Mouse (Mus musculus) left cerebral cortex, postnatal 36 days (tissue): ENCODE measurements around the gene Prima1. TPM values are rescaled to one million over a fixed set of nuclear protein-coding genes. Genes with fewer than 3 reads are reported as not detected.

ENCODE experiments used
- DNase-seq, 2 experiments: peaks; one replicate each; pipeline ENCODE4 v3.0.0; 2021 to 2022; ENCODE audit warnings: low spot score in 2 of 2, mixed read lengths in 1 of 2
- intact Hi-C: fragments of 180-260 bp; cut with DNase I; formaldehyde crosslinking; loops from one replicate; pipeline ENCODE4 v1.15.1; 2025
- total RNA-seq, 2 experiments: library from RNA; stranded (reverse); gene quantifications; 2 replicates each; pipeline ENCODE4 v1.2.3; 2021

Gene Prima1
- total RNA-seq, 2 experiments from 2014 or later: 6.6 to 6.9 TPM

DNA sequence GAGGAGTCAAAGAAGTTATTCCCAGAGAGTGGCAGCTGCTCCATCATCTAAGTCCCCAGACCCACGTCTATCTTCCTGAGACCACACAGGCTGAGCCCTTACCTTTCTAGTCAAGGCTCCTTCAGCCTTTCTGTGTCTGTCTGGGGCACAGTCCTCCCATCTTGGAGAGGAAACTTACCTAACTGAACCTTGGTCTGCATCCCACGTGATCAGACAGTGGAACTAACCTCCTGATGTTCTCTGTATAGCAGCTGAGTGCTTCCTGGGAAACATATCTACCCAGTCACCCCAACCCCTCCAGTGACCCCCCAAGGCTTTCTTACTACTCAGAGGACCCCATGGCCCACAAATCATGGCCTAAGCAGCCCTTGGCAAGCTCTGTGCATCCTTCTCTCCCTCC is 6.1 kb downstream of the Prima1 start:
- no peak for DNase-seq
- intact Hi-C loops: no loop called here

DNA sequence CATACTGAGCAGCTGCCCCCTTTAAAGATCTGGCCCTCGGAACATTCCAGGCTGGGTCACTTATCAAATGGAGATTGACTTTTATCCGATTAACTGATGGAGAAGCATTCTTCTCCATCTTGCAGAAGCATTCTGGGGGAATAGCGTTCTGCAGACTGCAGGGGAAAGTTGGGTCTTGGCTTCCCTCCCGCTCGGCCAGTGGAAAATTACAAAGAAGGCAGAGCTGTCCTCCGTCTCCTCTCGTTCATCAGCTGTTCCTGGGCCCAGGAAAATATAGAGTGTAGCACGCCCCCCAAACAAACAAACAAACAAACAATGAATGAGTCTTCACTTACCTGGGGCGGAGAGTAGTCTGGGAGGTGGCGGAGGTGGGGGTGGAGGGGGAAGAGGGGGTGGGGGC is 6.7 kb downstream of the Prima1 start:
- intact Hi-C loops: no loop called here
- DNase-seq: no peak

DNA sequence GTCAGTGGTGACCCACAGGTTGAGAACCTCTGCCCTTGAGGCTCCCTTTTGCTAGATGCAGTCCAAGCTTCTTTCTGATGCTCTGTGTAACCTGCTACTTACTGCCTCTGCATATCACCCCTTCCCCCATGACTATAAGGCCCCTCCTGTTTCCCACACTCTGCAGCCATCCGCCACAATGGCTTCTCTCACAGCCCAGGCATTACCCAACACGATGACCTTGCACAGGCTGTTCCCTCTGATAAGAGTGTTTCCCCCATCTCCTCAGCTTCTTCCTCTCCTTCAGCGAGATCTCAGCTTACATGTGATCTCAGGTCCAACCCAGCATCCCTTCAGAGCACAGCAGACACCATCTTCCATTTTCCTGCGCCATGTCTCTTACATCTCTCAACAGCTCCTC is 12.9 kb downstream of the Prima1 start:
- no peak for DNase-seq
- intact Hi-C loops: no loop called here

DNA sequence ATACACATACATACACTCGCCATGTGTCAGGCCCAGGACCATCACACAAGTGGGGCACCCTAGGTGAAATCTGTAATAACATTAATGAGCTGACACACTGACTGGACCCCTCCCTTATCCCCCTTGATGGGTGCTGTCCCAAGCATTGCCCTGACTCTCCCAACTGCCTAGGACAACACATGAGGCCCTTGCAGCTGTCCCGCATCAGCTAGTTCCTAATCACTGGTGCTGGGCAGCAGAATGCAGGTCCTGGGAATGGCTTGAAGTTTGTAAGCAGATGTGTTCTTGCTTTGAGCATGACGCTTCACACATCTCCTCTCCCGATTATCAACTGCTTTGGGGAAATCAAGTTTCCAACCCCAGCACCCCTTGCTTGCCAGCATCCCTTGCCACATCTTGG is 15.8 kb downstream of the Prima1 start:
- intact Hi-C loops: no loop called here
- DNase-seq: no peak

DNA sequence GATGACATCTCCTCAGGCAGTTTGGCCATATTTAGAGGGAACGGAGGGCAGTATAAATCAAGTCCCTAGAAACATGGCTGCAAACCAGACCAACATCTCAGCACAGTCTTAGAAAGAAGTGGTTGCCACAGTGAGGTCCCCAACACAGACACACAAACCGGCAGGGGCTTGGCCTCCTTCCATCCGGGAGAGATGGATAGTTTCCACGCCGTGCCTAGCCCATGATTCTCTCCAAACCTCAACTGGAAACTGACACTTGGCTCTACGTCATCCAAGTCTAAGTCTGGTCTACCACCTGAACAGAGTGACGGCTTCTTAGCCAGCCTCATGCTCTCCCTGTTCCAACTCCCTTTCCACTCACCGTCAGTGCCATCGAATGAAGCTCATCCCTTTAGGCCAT is 18.3 kb downstream of the Prima1 start:
- intact Hi-C loops: no loop called here
- no peak for DNase-seq

DNA sequence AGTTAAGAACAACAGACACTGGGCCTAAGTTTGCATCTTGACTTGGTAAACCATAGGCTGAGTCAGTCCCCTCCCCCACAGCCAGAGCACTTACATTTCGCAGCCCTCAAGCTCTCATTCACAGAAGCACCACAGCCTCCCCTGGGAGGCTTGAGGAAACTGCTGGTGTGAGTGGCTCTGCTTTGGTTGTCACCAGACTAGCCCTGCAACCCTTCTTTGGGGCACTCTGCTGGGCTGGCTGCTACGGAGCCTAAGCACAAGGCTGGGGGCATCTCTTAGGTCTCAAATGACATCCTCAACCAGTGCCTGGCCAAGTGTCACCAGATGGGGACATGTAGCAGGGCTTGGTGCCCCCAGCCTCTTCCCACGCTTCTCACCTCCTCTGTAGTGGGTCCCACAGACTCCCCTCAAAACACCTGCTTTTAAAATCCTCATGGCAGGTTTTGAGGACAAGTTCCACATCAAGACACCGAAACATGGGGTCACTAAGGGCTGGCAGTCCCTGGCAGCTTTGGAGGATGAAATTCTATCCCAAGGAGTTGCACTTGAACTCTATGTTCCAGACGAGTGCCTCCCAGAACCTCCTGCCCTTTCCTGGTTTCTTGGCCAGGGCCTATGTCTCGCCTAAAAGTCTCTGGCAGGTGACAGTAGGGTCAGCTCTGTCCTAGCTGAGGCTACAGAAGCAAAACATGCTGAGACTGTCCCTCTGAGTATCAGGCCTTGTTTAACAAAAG is 25.9 kb downstream of the Prima1 start:
- intact Hi-C loops: no loop called here
- DNase-seq: no peak

DNA sequence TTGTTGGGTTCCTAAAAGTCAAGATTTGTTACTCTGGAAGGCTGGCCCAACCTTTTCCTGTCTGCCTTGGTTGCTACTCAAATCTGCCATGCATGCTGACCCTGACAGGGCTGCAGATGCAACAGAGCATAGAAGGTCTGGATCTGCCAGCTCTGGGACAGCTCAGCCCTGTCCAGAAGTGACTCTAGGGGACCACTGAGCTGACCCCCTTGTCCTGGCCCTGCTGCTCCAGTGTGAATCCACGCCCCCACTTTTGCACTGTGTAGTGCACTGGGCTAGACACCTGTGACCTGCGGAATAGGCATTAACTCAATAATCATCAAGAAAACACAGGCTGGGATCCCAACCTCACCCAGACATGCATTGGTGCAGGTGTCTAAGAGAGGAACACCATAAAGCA is 27.2 kb downstream of the Prima1 start:
- intact Hi-C loops: no loop called here
- no peak for DNase-seq

DNA sequence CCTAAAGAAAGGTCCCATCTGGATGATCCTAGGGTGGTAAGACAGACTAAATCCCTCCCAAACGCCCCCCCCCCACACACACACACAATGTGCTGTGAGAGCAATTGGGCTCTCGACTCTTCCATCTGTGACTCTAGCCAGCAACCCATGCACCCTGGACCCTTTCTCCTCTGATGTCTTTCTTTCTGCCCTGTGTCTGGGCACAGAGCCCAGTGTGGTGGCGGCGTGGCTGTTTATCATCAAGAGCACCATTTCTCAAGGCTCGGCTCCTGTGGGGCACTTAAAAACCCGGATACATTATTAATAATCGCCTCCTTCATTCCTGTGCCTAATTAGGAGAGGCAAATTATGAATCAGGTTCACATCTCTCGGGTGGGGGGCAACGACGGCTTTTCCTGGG is 27.7 kb downstream of the Prima1 start:
- no peak for DNase-seq
- intact Hi-C loops: no loop called here

DNA sequence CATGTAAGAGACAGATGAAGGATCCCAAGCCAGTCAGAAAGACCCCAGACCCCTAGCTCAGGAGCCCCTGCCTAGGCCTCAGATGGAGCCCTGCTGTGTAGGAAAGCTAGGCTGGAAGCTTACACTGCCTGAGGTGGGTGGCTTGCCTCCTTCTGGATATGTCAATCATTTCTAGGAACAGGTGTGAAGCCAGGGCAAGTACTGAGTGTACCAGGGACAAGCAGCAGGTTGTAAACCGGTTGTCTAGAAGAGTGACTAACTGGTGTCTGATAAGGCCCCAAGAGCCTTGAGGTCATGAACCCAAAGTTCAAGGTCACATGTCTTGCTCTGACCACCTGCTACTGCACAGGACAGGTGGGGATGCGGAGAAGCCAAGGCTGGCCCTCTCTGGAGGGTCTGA is 28.4 kb downstream of the Prima1 start:
- intact Hi-C loops: no loop called here
- no peak for DNase-seq

DNA sequence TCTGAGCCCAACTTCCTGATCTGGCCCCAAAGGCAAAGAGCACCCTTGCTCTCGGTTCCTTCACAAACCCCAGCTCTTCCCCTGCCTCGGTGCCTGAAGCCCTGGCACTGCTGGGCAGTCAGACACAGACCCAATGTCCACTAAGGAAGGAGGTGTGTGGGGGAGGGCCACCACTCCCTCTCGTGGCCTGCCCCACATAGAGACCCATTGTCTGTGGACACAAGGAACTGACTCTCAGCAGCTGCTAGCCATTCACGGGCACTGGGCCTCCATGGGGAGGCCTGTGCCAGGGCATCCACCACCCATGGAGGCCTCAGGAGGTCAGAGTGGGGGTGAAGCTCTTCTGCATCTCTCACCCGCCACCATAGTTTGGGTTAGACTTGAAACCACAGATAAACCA is 30.9 kb downstream of the Prima1 start:
- no peak for DNase-seq
- intact Hi-C loops: no loop called here

DNA sequence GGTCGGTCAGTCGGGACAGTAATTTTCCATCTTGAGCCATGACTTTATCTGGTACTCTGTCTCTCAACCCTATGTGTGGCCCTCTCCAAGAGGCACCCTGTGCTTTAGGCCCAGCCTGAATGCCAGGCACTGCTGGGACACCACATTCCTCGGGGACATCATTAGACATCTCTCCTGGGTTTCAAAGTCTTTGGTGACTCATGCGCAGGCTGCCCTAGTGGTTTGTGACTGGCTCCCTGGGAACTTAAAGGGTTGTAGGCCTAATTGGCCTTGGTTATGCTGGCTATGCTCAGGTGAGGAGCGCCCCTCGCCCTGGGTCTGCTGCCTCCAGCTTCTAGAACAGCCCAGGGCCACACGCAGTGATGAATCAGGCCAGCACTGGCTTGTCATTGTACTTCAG is 32.4 kb downstream of the Prima1 start:
- no peak for DNase-seq
- intact Hi-C loops: no loop called here

DNA sequence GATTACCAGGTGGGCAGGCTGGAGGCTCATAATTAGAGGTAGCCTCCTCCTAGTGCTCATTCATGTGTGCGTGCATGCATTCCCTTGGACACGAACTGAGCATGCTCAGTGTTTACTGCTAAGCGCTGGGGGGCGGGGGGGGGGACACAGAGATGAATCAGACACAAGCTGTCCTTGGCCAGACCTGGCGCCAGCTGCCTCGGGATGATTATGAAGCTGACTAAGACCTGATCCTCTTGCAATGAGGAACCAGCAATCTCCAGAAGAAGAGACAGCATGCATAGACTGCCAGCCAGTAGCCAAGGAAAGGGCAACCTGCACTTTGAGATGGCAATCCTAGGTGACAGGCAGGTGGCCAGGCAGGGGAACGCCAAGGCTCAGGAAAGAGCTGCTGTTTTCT is 36.4 kb downstream of the Prima1 start:
- intact Hi-C loops: no loop called here
- peak; percentile 20 to 22 for DNase-seq

DNA sequence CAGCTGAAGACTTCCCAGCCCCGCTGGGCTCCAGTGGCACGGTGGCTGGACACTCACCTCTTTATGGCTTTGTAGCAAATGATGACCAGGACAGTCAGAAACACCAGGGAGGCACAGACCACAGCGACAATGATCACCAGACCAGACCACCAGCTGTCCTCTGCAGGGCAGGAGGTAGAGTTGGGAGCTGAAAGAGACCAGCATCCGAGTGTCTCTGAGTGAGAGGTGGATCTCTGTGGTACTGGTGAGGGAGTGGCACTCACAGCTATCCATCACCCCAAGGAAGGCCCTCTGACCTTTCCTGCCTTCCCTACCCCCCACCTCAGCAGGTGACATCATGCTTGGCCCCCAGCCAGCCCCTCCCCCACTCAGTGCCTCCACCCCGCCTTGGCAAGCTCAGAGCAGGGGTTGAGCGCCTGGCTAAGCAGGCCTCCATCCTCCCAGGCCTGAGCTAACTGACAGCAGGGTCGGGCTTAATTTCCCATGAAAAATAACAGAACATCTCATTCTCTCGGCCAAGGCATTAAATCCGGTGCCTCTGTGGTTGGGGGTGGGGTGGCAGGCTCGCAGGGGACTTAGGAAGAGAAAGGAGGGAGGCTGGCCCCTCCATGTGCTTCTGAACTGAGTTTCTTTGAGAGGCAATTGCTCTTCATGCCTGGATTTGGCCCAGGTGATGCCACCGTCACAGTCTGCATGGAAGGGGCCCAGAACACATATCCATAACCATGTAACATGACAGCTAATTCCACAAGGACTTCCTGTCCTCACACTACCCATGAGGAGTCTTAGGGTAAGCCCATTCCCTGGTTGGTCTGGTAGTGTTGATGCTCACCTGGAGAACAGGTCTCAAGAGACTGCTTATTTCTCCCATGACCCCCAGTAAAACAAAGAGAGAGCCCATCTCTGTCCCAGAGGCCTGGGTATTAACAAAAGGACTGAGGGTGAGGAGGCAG is 39.1 kb downstream of the Prima1 start:
- DNase-seq: no peak
- intact Hi-C loops: no loop called here

DNA sequence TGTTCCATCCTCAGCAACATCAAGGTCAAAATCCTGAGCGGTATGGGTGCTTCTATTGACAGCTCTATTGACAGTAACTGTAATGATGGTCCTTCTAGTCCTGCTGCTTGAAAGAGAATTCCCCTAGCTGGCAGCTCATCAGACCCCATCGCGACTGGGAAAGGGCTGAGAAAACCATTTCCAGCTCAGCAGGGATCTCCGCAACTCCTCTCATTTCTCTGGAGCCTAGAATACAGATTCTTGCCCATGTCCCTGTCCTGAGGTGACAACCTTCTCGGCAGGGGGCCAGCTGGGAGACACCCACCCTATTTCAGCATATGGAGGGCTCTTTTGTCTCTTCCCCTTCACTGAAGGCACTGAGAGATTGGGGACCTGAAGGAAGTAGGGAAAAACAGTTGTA is 49.0 kb downstream of the Prima1 start:
- DNase-seq: no peak
- intact Hi-C loops: no loop called here

DNA sequence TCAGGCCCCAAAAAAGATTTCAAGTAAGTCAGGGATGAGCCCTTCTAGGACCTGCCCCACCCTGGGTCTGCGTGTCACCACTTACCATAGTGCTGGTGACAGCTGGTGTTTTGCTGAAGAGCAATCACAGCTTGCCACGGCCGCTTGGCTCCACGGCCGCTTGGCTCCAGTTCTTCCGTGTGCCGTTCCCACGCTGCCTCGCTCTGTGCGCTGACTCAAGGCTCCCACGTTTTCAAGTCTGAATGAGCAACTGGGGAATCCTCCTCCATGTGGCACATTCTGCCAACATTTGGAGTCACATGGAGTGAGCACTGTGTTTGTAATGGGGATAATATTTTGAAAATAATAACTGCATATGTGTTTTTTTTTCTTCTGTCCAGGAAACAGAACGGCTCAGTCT is 52.2 kb downstream of the Prima1 start:
- intact Hi-C loops: no loop called here

DNA sequence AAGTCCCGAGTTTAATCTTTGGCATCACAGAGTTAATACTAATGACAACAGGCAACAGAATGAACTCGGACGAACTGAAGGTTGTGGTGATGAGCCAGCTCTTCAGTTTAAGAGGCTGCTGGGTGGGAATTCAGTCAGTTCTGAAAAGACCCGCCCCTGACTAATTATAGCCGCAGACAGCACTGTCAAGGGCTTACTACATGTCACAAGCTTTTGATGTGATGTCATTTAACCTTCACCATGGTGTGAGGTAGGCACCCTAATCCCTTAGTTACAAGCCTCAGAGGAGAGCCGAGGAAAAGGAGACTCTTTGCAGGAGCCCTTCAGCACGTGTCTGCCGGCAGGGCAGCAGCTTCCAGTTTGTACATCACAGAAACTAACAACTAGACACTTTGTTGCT is 53.7 kb downstream of the Prima1 start:
- no peak for DNase-seq
- intact Hi-C loops: no loop called here

More for the DNA sequence above, 52.2 kb downstream of the Prima1 start:
- peak; percentile 67 to 75 for DNase-seq

DNA sequence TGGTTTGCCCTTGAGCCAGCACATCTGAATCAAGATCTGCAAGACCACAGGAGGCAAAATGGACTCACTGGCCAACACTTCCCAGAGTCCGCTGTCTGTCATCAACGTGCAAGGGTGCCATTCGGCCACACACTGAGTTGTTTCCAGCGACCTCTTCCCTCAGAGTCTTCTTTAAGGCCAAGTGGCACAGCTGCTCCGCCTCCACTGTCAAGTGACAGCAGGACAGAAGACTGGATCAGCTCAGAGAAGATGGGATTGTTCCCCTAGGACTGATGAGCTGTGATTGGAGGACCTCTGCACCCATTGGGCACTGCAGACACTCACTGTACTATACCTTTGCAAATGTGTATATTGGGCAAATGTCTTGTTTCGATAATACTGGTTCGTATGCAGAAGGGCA is 54.9 kb downstream of the Prima1 start:
- intact Hi-C loops: no loop called here
- DNase-seq: no peak

DNA sequence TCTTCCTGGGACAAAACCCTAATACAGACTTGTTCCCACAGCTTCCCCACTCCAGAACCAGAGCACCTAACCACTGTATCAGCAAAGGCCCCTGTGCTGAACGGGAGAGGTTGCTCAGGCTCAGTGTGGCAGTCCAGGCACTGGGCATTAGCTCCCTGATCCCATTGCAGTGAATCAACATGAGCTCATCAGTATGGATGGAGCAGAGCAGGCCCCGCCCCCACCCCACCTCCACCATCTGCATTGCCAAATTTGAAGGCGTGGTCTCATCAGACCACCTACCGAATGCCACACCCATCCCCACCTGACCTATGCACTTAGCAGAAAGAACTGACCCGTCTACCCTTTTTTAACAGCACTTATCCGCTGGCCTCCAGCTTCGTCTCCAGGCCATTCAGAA is 58.9 kb downstream of the Prima1 start:
- intact Hi-C loops: no loop called here
- DNase-seq: no peak

DNA sequence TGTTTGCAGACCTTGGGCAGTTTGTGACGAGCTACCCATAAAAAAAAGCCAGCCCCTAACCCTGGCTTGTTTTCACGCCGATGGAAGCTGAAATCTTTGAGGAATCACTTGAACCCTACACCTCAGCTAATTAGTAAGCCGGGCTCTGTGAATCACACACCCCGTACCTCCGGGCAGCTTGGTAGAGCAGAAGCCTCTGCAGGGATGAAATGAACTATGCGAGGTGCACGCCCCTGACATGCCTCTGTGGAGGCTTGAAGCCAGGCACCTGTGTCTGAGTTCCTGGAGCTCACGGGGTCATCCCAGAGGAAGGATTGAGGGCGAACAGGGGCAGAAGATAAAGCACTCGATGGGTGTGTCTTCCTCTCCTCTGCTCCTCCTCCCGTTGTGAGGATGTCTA is 73.1 kb downstream of the Prima1 start:
- intact Hi-C loops: no loop called here
- no peak for DNase-seq

DNA sequence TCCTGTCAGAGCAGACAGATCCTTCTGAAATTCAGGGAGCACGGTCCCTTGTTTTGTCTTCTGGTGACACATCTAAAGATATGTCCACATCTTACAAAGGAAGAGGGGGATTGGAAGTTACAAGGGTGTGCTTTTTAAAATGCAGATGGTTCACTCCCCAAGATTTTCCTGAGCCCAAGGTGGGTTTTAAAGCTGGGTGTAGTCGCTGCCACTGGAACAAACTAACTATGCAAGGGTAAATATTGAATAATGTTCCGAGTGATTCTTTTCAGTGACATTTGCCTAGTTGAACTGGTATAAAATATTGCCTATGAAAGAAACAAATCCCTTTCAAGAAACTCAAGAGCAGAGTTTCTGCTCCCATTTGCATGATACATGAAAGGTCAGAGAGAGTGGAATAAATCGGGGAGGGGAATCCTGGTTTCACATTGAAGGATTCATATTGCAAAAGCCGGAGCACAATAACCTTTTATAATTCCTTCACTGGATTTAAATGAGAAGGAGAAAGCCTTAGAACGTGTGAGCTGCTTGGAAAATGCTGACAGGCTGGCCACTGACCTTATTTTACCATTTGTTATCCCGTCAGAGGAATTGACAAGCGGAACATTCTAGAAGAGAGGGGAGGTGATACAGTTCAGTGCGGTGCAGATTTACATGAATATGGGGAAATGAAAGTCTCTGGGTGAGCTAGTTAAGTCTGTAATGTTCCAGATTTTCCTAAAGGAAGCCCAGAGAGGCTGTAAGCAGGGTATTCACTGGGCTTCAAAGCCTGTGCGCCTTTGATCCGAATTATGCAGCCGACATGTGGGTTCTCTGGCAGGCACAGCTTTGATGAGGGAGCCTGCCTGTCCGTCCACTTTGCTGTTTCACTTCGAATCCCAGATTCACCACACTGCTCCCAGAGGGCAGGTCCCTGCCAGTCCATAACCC is 77.6 kb downstream of the Prima1 start:
- intact Hi-C loops: no loop called here
- DNase-seq: no peak
